Mouse (Mus musculus): ENCODE results near the gene Ms4a4d.

DNA sequence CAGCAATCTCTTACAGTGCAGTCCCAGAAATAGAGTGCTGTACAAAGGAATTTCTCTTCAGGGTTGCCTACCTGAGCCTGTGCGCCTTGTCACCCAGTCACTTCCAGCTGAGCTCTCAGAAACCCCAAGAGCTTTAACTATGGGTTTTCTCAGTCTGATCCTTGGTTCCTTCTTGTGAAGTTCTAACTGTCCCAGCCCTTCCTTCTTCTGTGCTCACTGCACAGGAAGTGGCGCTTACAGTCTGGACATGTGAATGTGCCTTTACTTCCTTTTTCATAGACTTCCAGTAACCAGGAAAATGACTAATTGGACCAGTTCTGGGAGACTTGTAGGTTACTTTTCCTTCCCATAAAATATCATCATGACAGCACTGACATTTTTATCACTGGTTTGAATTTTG, 68.0 kb downstream of the Ms4a4d start, which contains the start of gene Ms4a6d:
- TF ChIP-seq CTCF (IDR thresholded peaks at IDR 0.05; ENCODE audit: extremely low read depth, insufficient read depth, insufficient read length, insufficient replicate concordance) (no peak), POLR2A (IDR thresholded peaks at IDR 0.05; ENCODE audit: low read depth, low read length) (no peak)
